Mouse (Mus musculus): ENCODE measurements around the gene Mymx.
"Not testable (repeated sequence)": the region's sequence is repeated elsewhere in the genome, so short reads cannot be mapped to it uniquely, and the experiment has no call there.

DNA sequence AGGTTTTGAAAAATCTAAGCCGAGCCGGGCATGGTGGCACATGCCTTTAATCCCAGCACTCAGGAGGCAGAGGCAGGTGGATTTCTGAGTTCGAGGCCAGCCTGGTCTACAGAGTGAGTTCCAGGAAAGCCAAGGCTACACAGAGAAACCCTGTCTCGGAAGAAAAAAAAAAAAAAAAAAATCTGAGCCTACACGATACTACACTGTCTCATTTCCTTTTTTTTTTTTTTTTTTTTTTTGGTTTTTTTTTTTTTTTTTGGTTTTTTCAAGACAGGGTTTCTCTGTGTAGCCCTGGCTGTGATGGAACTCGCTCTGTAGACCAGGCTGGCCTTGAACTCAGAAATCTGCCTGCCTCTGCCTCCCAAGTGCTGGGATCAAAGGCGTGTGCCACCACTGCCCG, 21.5 kb upstream of the Mymx start:
- TF ChIP-seq CTCF (conservative IDR thresholded peaks at IDR 0.05; ENCODE audit: insufficient read depth, insufficient read length, low read depth, low read length); POLR2A (IDR thresholded peaks at IDR 0.05; ENCODE audit: low read depth, low read length): not testable (repeated sequence)
